Mouse (Mus musculus): ENCODE data around the gene Stx1b.

The Stx1b gene

DNA sequence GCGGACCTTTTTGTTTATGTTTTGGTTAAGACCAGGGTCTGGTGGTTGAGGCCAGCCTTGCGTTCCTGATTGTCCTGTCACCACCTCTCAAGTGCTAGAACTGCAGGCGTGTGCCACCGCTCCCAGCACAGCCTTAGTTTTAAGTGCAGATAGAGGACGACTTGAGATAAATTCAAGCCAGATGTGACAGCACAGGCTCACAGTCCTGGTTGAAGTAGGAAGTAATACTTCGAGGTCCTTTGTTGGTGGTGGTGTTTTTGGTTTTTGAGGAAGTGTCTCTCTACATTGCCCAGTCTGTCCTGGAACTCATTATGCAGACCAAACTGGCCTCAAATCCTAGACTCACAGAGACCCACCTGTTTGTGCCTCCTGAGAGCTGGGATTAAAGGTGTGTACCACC lies 64.6 kb downstream of the Stx1b start:
- intact Hi-C loops (cut with DNase I): loop anchor here (5.0 kb wide), 1 partner anchor 42 kb away; no protein-coding TSS in a partner anchor
